Mouse (Mus musculus): ENCODE results near the gene Tmem45b.
"Not testable (repeated sequence)": the region's sequence is repeated elsewhere in the genome, so short reads cannot be mapped to it uniquely, and the experiment has no call there.

Tmem45b gene

GRCm38 (mm10) chr9:31463692-31464474, at the start of gene Tmem45b:
TSS of gene Tmem45b (minus strand) at chr9:31464462.
- DNase-seq (ENCODE audit: low spot score): peak; percentile 19

- DNase-seq (ENCODE audit: low spot score): no peak
Observed at GRCm38 (mm10) chr9:31508189-31508588, 43.9 kb upstream of the Tmem45b start.

DNA sequence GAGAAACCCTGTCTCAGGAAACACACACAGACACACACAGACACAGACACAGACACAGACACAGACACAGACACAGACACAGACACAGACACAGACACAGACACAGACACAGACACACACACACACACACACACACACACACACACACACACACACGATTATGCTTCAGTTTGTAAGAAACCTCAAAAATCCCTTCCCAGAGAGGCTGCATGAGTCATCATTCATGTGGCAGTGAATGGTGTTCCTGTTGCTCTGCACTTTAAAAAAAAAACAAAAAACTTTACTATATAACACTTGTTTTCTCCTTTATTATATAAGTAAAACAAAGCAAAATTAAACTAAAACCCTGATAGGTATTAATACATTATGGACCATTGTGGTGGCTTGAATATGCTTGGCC, 37.0 kb upstream of the Tmem45b start:
- not testable (repeated sequence) for DNase-seq (ENCODE audit: low spot score)

DNA sequence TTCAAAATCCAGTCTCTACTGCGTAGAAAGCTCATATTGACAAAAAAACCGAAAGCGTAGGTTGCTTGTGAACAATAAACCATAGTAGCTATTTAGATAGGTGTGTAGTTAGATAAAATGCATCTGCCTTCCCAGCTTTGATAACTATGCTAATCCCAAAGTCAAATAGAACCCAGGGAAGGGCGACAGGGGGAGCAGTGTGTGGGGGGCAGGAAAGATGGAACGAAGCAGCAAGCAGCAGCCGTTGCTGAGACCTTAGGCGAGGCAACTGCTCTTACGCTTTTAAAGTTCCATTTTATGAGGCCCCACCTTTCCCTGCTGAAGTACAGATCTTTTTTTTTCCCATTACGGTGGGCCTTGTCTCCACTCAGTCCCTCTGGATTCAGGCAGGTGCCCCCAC, 1.1 kb downstream of the Tmem45b start:
- no peak for DNase-seq (ENCODE audit: low spot score)

DNA sequence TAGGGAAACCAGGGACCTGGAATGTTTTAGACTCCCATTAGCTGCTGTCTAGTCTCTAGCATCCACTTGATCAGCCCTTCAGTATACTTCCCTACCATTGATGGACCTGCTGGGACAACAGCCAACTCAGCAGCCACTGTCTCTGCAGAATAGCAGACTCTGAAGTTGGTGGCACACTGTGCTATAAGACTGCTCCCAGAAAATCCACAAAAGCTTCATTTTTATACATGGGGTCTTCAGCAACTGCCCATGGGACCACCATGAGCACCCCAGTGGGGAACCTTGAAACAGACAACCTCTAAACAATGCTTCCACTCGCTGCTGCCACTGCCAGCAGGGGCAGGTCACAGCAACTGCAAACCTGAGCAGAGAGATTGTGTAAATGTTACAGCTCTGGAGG, 9.9 kb downstream of the Tmem45b start:
- DNase-seq (ENCODE audit: low spot score): no peak

GRCm38 (mm10) chr9:31452166-31452565, 12.1 kb downstream of the Tmem45b start:
- DNase-seq (ENCODE audit: low spot score): no peak

DNA sequence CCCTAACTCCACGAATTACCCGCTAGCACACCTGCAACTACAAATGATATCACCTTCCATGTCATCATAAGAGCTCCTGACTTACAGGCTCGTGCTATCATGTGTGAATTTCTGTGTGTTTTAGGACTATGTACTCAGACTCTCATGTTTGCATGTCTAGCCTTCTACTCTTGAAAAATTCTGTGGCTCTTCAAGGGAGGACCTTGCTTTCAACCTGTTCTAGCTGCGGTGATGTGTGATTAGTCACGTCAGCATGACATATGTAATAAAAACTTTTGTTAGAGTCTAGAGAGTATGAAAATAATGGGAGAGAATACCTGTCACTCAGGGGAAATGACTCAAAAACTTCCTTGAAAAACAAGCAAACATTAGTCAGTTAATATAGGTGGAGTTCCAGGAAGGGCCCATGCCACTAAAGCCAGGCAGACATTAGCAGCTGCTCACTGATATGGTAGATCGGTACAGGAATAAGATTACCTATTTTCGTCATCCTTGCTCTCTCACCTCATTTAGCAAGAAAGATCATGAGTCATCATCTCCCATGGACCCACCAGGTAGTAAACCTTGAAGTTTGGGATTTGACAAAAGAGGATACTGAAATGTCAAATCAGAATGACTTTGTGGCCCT, 15.0 kb downstream of the Tmem45b start:
- DNase-seq (ENCODE audit: low spot score): no peak

DNA sequence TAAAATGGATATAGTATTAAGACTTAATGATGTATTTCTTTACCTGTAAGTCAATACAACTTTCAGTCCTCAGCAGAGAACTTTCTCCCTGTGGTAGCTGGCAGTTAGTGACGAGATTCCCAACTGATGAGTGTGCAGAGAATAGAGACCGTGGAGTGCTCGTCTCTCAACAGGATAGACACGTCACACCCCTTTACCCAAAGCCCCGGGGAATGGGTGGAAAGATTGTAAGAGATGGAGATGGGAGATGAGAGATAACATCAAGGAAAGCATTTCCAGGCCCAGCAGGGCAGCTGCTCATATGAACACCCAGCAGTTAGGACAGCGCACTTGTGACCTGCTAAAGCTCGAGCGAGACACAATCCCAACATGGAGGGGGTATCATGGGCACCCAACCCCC, 20.0 kb downstream of the Tmem45b start:
- DNase-seq (ENCODE audit: low spot score): no peak

- DNase-seq (ENCODE audit: low spot score): no peak
Observed at GRCm38 (mm10) chr9:31441487-31441886, 22.8 kb downstream of the Tmem45b start.

- no peak for DNase-seq (ENCODE audit: low spot score)
Observed at GRCm38 (mm10) chr9:31440366-31440765, 23.9 kb downstream of the Tmem45b start.

DNA sequence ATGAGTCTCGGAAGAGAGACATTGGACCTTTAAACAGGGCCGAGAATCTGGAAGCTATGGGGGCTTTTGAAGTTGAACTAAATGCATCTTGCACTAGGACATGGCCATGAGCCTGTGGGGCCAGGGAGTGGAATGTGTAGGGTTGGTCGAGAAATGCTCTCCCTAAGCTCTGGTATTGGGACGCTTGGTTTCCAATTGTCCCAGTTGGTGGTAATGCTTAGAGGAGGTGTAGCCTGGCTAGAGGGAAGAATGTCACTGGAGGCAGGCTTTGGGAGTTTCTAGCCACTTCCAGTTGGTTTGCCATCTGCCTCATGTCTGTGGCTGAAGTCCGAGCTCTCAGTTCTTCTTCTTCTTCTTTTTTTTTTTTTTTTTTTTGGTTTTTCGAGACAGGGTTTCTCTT, 24.9 kb downstream of the Tmem45b start:
- no peak for DNase-seq (ENCODE audit: low spot score)

GRCm38 (mm10) chr9:31438834-31439233, 25.4 kb downstream of the Tmem45b start:
- DNase-seq (ENCODE audit: low spot score): no peak

GRCm38 (mm10) chr9:31437861-31438260, 26.4 kb downstream of the Tmem45b start:
- no peak for DNase-seq (ENCODE audit: low spot score)

DNA sequence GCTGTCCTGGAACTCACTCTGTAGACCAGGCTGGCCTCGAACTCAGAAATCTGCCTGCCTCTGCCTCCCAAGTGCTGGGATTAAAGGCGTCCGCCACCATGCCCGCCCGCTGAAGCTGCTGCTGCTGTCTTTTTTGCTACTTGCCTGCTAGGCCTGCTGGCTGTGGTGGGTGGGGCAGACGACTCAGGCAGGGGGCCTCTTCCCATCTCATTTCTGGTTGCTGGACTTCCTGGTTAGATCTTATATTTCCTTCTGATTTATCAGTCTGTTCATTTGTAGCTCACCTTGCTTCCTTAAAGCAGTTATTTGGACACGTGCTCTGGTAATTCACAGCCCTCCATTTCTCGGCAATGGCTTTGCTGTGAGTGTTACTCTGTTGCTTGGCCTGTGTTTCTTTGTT, 28.8 kb downstream of the Tmem45b start:
- no peak for DNase-seq (ENCODE audit: low spot score)

GRCm38 (mm10) chr9:31433431-31433830, 30.8 kb downstream of the Tmem45b start:
- DNase-seq (ENCODE audit: low spot score): no peak

DNA sequence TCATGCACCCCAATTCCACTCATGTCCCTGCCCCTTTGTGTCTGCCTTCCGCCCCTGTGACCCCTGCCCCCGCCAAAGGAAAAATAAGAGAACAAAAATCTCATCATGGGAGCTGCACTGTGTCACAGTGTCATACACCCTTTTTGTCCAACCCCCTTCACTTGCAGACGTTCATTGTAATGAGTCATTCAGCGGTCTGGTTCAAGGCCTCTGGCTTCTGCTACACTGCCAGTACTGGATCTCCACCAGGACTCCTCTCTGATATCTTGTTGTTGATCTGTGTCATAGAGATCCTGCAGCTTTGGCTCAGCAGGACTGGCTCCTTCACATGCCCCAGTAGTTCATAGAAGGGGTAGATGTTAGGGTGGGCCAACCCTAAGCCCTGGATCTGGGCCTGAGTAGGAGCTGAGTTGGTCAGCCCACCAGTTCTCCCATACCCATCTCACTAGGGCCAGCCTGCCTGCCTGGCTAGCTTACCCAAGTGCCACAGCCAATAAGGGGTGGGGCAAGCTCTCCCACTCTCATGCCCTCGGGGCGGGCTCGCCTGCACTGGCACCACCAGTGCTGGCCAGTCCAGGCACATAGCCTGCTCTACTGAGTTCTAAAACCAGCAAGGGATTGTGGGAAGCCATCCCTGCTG, 31.8 kb downstream of the Tmem45b start:
- peak; percentile 23 for DNase-seq (ENCODE audit: low spot score)

GRCm38 (mm10) chr9:31431751-31432150, 32.5 kb downstream of the Tmem45b start:
- DNase-seq (ENCODE audit: low spot score): no peak

- no peak for DNase-seq (ENCODE audit: low spot score)
Observed at GRCm38 (mm10) chr9:31430011-31430410, 34.3 kb downstream of the Tmem45b start.

GRCm38 (mm10) chr9:31428971-31429370, 35.3 kb downstream of the Tmem45b start:
- DNase-seq (ENCODE audit: low spot score): no peak

DNA sequence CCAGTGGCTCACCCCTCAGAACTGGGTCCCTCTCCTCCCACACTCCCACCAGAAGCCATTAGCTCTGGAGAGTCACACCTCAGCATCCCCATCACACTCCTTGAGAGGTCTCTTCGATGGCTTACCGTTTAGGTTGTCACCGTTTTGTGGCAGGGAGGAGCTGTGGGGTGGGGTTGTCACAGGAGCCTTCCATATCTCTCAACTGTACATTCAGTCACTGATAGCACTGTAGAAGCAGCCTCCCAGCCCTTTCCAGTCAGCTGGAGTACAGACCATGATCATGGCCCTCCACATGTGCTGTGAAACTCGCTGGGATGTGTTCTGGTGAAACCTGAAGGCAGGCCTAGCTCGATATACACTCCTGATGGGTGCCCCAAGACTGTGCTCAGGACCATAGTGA, 42.1 kb downstream of the Tmem45b start:
- DNase-seq (ENCODE audit: low spot score): no peak

DNA sequence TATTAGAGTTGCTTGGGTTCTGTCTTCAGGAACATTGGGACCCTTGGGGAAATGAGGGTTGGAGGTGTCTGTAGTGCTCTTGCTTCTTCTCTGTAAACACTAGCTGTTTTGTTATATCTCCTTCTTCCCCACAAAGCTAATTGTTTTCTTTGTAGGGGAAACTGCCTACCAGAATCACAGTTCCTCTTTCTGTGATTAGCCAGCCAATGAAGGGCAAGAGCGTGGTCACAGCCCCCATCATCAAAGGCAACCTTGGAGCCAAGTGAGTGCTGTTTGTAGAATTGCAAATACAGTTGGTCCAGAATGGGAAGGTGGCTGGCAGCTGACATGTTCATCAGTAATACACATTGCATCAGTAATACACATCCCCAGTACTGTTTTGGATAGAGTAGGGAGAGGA, 45.4 kb downstream of the Tmem45b start:
- no peak for DNase-seq (ENCODE audit: low spot score)

DNA sequence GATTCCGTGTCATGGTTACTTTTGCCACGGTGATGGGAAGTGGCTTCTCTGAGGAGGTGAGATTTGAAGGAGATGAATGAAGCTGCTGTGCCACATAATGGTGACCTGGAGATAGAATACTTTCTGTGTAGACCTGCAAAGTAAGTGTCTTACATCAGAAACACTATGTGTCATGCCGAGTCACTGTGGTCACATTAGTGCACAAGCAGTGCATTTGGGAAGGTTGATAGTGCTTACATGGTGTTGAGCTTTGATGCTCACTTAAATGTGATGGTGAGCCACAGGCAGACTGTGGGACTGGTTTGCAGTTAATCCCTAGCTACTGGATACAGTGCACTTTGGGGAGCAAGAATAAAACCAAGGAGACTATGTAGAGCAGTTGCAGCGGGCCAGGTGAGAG, 52.1 kb downstream of the Tmem45b start:
- DNase-seq (ENCODE audit: low spot score): no peak

- DNase-seq (ENCODE audit: low spot score): peak; percentile 53
Observed at GRCm38 (mm10) chr9:31405217-31405616, 59.0 kb downstream of the Tmem45b start.
